Mouse (Mus musculus) brain, embryonic 14.5 days (tissue): Measurements from ENCODE around the gene Mblac1.

Experiments used
- CTCF ChIP-seq: fragments of 200-500 bp; IDR thresholded peaks from 2 replicates; pipeline ENCODE4 v1.5.1; 2012; ENCODE audit warnings: inconsistent platforms, mild to moderate bottlenecking, moderate library complexity, borderline replicate concordance; ENCODE audit not compliant: insufficient read depth, insufficient read length; ENCODE audit errors: extremely low read depth
- POLR2A ChIP-seq: fragments of 200-500 bp; IDR thresholded peaks from 2 replicates; pipeline ENCODE4 v1.6.1; 2012; ENCODE audit warnings: mild to moderate bottlenecking, inconsistent platforms, borderline replicate concordance; ENCODE audit not compliant: poor library complexity, insufficient read depth, insufficient read length, severe bottlenecking; ENCODE audit errors: extremely low read depth

DNA sequence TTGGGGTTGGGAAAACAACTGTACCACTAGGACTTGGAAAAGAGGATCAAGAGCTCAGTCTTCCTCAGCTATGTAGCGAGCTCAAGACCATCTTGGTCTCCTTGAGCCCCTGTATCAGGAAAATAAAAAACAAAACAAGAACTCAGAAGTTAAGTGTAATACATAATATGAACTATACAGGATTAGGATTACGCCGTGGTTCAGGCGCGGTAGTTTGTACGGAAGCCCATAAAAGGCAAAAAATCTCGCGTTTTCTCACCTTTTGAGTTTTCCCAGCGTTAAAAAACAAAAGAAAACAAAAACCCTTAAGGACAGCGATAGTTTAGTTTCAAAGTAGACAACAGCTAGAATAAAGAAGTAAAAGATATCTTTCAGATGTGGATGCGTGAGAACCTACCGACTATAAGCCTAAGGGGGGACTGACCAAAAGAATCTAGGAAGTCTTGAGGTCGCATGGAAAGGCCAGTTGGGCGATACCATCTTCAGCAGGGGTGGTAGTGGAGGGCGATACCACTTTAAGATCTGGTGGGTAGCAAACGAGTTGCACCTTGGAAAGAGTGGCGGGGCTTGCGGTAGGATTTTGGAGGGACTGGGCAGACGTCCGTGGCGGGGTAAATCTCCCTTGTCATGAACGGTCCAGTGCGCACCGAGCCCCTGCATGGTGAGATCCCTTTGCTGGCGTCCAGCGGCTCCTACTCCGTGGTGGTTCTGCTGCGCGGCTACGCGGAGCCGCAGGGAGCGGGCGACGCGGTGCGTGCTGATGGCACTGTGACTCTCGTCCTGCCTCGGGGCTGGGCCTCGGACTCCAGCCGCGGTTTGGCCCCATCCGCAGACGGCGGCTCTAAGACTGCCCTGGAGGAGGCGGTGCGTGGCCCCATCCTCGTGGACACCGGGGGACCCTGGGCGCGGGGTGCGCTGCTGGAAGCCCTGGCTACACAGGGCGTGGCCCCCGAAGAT, at the start of gene Mblac1:
- TF ChIP-seq CTCF (no peak), POLR2A (peak; percentile 55; the same call in 1 of the 2 replicates)
